Mouse (Mus musculus) midbrain, postnatal 0 days (tissue): ENCODE measurements around the gene Slamf8. TPM values are rescaled to one million over a fixed set of nuclear protein-coding genes. Genes with fewer than 3 reads are reported as not detected.

ENCODE experiments used
- ATAC-seq: fragments of 200-750 bp; cut with Nextera tagmentation; 2 replicates; pipeline ENCODE4 v1.8.0; 2017; ENCODE audit warnings: moderate number of reproducible peaks, mild to moderate bottlenecking, moderate TSS enrichment, moderate library complexity; ENCODE audit not compliant: low FRiP score
- DNase-seq: peaks from one replicate; pipeline ENCODE4 v3.0.0-alpha.2; 2015; ENCODE audit warnings: low spot score
- H3K27ac ChIP-seq: fragments of 300-500 bp; sonication (generic); 2 replicates; pipeline ENCODE4 v1.5.1; 2014; ENCODE audit warnings: low read depth, mild to moderate bottlenecking, low read length, mixed read lengths
- H3K27me3 ChIP-seq: fragments of 300-500 bp; sonication (generic); 2 replicates; pipeline ENCODE4 v1.6.1; 2014; ENCODE audit warnings: low read length, control low read depth, mixed read lengths; ENCODE audit not compliant: insufficient read depth
- H3K36me3 ChIP-seq: fragments of 300-500 bp; sonication (generic); 2 replicates; pipeline ENCODE4 v1.6.1; 2014; ENCODE audit warnings: low read length, control low read depth, mixed read lengths; ENCODE audit not compliant: insufficient read depth
- H3K4me1 ChIP-seq: fragments of 300-500 bp; sonication (generic); 2 replicates; pipeline ENCODE4 v1.6.1; 2014; ENCODE audit warnings: mild to moderate bottlenecking, control low read depth, antibody characterized with exemption, low read length, mixed read lengths; ENCODE audit not compliant: insufficient read depth
- H3K4me2 ChIP-seq: fragments of 300-500 bp; sonication (generic); 2 replicates; pipeline ENCODE4 v1.6.1; 2014; ENCODE audit warnings: low read depth, mild to moderate bottlenecking, low read length, mixed read lengths; ENCODE audit not compliant: poor library complexity, severe bottlenecking
- H3K4me3 ChIP-seq: fragments of 300-500 bp; sonication (generic); 2 replicates; pipeline ENCODE4 v1.5.1; 2014; ENCODE audit warnings: low read depth, mild to moderate bottlenecking, low read length, moderate library complexity
- H3K9ac ChIP-seq: fragments of 300-500 bp; sonication (generic); replicated peaks from 2 replicates; pipeline ENCODE4 v1.6.1; 2014; ENCODE audit warnings: mild to moderate bottlenecking, low read length, moderate library complexity, mixed read lengths; ENCODE audit not compliant: poor library complexity, severe bottlenecking
- H3K9me3 ChIP-seq: fragments of 300-500 bp; sonication (generic); 2 replicates; pipeline ENCODE4 v1.6.1; 2016; ENCODE audit warnings: low read length, control low read depth
- CTCF ChIP-seq: IDR thresholded peaks from 2 replicates; pipeline ENCODE4 v1.5.1; 2016; ENCODE audit warnings: antibody characterized with exemption, mild to moderate bottlenecking
- WGBS: fragments of 180-500 bp; shearing (Covaris S2); extraction: QIAGEN DNeasy Blood & Tissue Kit; methylation state at CpG from one replicate; pipeline ENCODE4 v1.1.7; 2014; 5-methylcytosine and 5-hydroxymethylcytosine counted together
- polyA plus RNA-seq: library from polyadenylated mRNA; unstranded; fragments of >200 nt; fragmentation: Nextera tagmentation; extraction: Ambion mirVana; gene quantifications from 2 replicates; pipeline ENCODE4 v1.2.1, GENCODE M21; 2015
- total RNA-seq: library from RNA; depleted of rRNA; stranded (reverse); fragments of >200 nt; gene quantifications from 2 replicates; pipeline ENCODE4 v1.2.3, GENCODE M21; 2014; rRNA removed

Gene Slamf8
- total and polyA plus RNA-seq, 2 experiments from 2014 or later, result not detected

GRCm38 (mm10) chr1:172539827-172540226 is 50.5 kb downstream of the Slamf8 start:
- Histone ChIP-seq H3K9ac (no peak overlapping the region), H3K27ac (peak overlapping the region; percentile 78; the same call in 1 of the 2 replicates), H3K36me3 (no peaks in the 10 kb centered on the region), H3K9me3 (no peaks in the 10 kb centered on the region), H3K4me2 (no peak overlapping the region), H3K4me3 (no peak overlapping the region), H3K4me1 (peaks cover 10% of the 10 kb centered on the region; the same call in 1 of the 2 replicates), H3K27me3 (no peaks in the 10 kb centered on the region)
- peak; percentile 57 for ATAC-seq
- peak; percentile 23 for DNase-seq
- 37% methylated on average over 6 of the region's 6 CpGs for WGBS
- no peak for TF ChIP-seq CTCF

GRCm38 (mm10) chr1:172535116-172535515 is 55.3 kb downstream of the Slamf8 start:
- DNase-seq (no peak), ATAC-seq (no peak)
- H3K4me3 ChIP-seq, result no peak overlapping the region
- TF ChIP-seq CTCF, result no peak
- no peak overlapping the region for H3K9ac ChIP-seq
- no peaks in the 10 kb centered on the region for H3K9me3 ChIP-seq
- 83% methylated on average over 16 of the region's 16 CpGs for WGBS
- no peak overlapping the region for H3K4me2 ChIP-seq
- no peak overlapping the region for H3K27ac ChIP-seq
- no peaks in the 10 kb centered on the region for H3K36me3 ChIP-seq
- H3K4me1 ChIP-seq, result peaks cover 2% of the 10 kb centered on the region; the same call in 1 of the 2 replicates
- no peaks in the 10 kb centered on the region for H3K27me3 ChIP-seq

GRCm38 (mm10) chr1:172532551-172532950 is 57.8 kb downstream of the Slamf8 start:
- H3K4me3 ChIP-seq, result peak overlapping the region; percentile 17; the same call in 1 of the 2 replicates
- H3K9ac ChIP-seq, result no peak overlapping the region
- H3K27me3 ChIP-seq, result no peaks in the 10 kb centered on the region
- H3K4me2 ChIP-seq, result peak overlapping the region; percentile 40
- no peaks in the 10 kb centered on the region for H3K9me3 ChIP-seq
- H3K4me1 ChIP-seq, result no peaks in the 10 kb centered on the region
- no peak overlapping the region for H3K27ac ChIP-seq
- H3K36me3 ChIP-seq, result no peaks in the 10 kb centered on the region
- DNase-seq (peak; percentile 39), ATAC-seq (peak; percentile 61)
- WGBS, result 3% methylated on average over 12 of the region's 13 CpGs
- no peak for TF ChIP-seq CTCF

Other genes with a start within 250 kb of the Slamf8 start
- gene Kcnj10, start 249.4 kb downstream of the Slamf8 start, total RNA-seq, result 6.1 and 6.6 TPM in 2 replicates
- gene Kcnj10, start 249.4 kb downstream of the Slamf8 start, polyA plus RNA-seq, result 3.6 and 3.9 TPM in 2 replicates
- 11.5 and 16.4 TPM in 2 replicates for gene Pigm, start 214.0 kb downstream of the Slamf8 start, total RNA-seq
- gene Pigm, start 214.0 kb downstream of the Slamf8 start, polyA plus RNA-seq, result 2.2 and 2.6 TPM in 2 replicates
- 0.19 and 0.38 TPM in 2 replicates for gene Slamf9, start 115.2 kb downstream of the Slamf8 start, total RNA-seq
- 0.20 and 0.29 TPM in 2 replicates for gene Slamf9, start 115.2 kb downstream of the Slamf8 start, polyA plus RNA-seq
- gene Igsf9, start 108.8 kb downstream of the Slamf8 start, total RNA-seq, result 40.6 and 53.9 TPM in 2 replicates
- gene Igsf9, start 108.8 kb downstream of the Slamf8 start, polyA plus RNA-seq, result 25.0 and 29.0 TPM in 2 replicates
- 36.3 and 41.6 TPM in 2 replicates for gene Tagln2, start 90.5 kb downstream of the Slamf8 start, total RNA-seq
- 36.7 and 41.8 TPM in 2 replicates for gene Tagln2, start 90.5 kb downstream of the Slamf8 start, polyA plus RNA-seq
- gene Cfap45, start 69.8 kb downstream of the Slamf8 start, total RNA-seq, result 3.1 and 6.3 TPM in 2 replicates
- 3.9 and 5.4 TPM in 2 replicates for gene Cfap45, start 69.8 kb downstream of the Slamf8 start, polyA plus RNA-seq
- gene Vsig8, start 34.6 kb downstream of the Slamf8 start, total RNA-seq, result 0.11 and 2.3 TPM in 2 replicates
- gene Vsig8, start 34.6 kb downstream of the Slamf8 start, polyA plus RNA-seq, result 1.3 and 2.5 TPM in 2 replicates
- gene Fcrl6, start 12.0 kb upstream of the Slamf8 start, total RNA-seq, result 0.16 TPM in 1 of 2 replicates, not detected in the other
- gene Fcrl6, start 12.0 kb upstream of the Slamf8 start, polyA plus RNA-seq, result 0.10 and 0.11 TPM in 2 replicates
- gene Dusp23, start 42.4 kb upstream of the Slamf8 start, total RNA-seq, result 1.8 and 3.3 TPM in 2 replicates
- 7.2 and 8.3 TPM in 2 replicates for gene Dusp23, start 42.4 kb upstream of the Slamf8 start, polyA plus RNA-seq
- gene Crp, start 107.5 kb upstream of the Slamf8 start, total RNA-seq, result not detected in 2 replicates
- gene Crp, start 107.5 kb upstream of the Slamf8 start, polyA plus RNA-seq, result not detected in 2 replicates